Mouse (Mus musculus) hindbrain, embryonic 13.5 days (tissue): ENCODE data around the gene Elovl6. TPM values are rescaled to one million over a fixed set of nuclear protein-coding genes. Genes with fewer than 3 reads are reported as not detected.
A peak's percentile ranks its signal among the peaks of the same experiment; 100 is the strongest.

Source experiments
- ATAC-seq: fragments of 200-750 bp; cut with Nextera tagmentation; 2 replicates; pipeline ENCODE4 v1.8.0; 2017; ENCODE audit warnings: moderate TSS enrichment; ENCODE audit not compliant: low FRiP score
- H3K27ac ChIP-seq: fragments of 300-500 bp; sonication (generic); 2 replicates; pipeline ENCODE4 v1.5.1; 2015; ENCODE audit warnings: inconsistent platforms, mild to moderate bottlenecking, moderate library complexity
- H3K27me3 ChIP-seq: fragments of 300-500 bp; sonication (generic); 2 replicates; pipeline ENCODE4 v1.6.1; 2015; ENCODE audit warnings: mild to moderate bottlenecking, inconsistent platforms
- H3K36me3 ChIP-seq: fragments of 300-500 bp; sonication (generic); 2 replicates; pipeline ENCODE4 v1.6.1; 2015; ENCODE audit warnings: mild to moderate bottlenecking, inconsistent platforms
- H3K4me1 ChIP-seq: fragments of 300-500 bp; sonication (generic); replicated peaks from 2 replicates; pipeline ENCODE4 v1.6.1; 2015; ENCODE audit warnings: inconsistent platforms
- H3K4me2 ChIP-seq: fragments of 300-500 bp; sonication (generic); 2 replicates; pipeline ENCODE4 v1.6.1; 2015; ENCODE audit warnings: inconsistent platforms, mild to moderate bottlenecking, moderate library complexity
- H3K4me3 ChIP-seq: fragments of 300-500 bp; sonication (generic); 2 replicates; pipeline ENCODE4 v1.5.1; 2015; ENCODE audit warnings: mild to moderate bottlenecking, inconsistent platforms
- H3K9ac ChIP-seq: fragments of 300-500 bp; sonication (generic); 2 replicates; pipeline ENCODE4 v1.6.1; 2015; ENCODE audit warnings: mild to moderate bottlenecking, inconsistent platforms
- H3K9me3 ChIP-seq: fragments of 300-500 bp; sonication (generic); 2 replicates; pipeline ENCODE4 v1.6.1; 2016; ENCODE audit warnings: inconsistent platforms
- WGBS: fragments of 180-500 bp; shearing (Covaris S2); methylation state at CpG from one replicate; pipeline ENCODE4 v1.1.7; 2015; 5-methylcytosine and 5-hydroxymethylcytosine counted together
- polyA plus RNA-seq: library from polyadenylated mRNA; unstranded; fragments of >200 nt; fragmentation: Nextera tagmentation; extraction: Ambion mirVana; gene quantifications from 2 replicates; pipeline ENCODE4 v1.2.1, GENCODE M21; 2015

Gene Elovl6
- polyA plus RNA-seq, 1 experiment from 2014 or later = 29.4 TPM

GRCm38 (mm10) chr3:129573609-129574008 is 41.5 kb downstream of the Elovl6 start:
- Histone ChIP-seq H3K9ac (no peak overlapping the region), H3K4me1 (peaks cover 5% of the 10 kb centered on the region), H3K27me3 (no peaks in the 10 kb centered on the region), H3K36me3 (peaks cover 11% of the 10 kb centered on the region), H3K27ac (no peak overlapping the region), H3K9me3 (no peaks in the 10 kb centered on the region), H3K4me2 (no peak overlapping the region), H3K4me3 (no peak overlapping the region)
- 80% methylated on average over 4 of the region's 4 CpGs for WGBS
- no peak for ATAC-seq

GRCm38 (mm10) chr3:129575086-129575485 is 42.9 kb downstream of the Elovl6 start:
- Histone ChIP-seq H3K4me2 (no peak overlapping the region), H3K27me3 (no peaks in the 10 kb centered on the region), H3K4me1 (peaks cover 8% of the 10 kb centered on the region), H3K4me3 (no peak overlapping the region), H3K27ac (no peak overlapping the region), H3K9me3 (no peaks in the 10 kb centered on the region), H3K9ac (no peak overlapping the region), H3K36me3 (peaks cover 11% of the 10 kb centered on the region)
- WGBS = 94% methylated on average over 4 of the region's 4 CpGs
- no peak for ATAC-seq

GRCm38 (mm10) chr3:129576522-129576921 is 44.4 kb downstream of the Elovl6 start:
- H3K4me1 ChIP-seq = peaks cover 8% of the 10 kb centered on the region
- no peaks in the 10 kb centered on the region for H3K27me3 ChIP-seq
- H3K9ac ChIP-seq = no peak overlapping the region
- H3K4me2 ChIP-seq = no peak overlapping the region
- 98% methylated on average over 6 of the region's 6 CpGs for WGBS
- H3K36me3 ChIP-seq = peaks cover 11% of the 10 kb centered on the region
- no peak overlapping the region for H3K4me3 ChIP-seq
- H3K27ac ChIP-seq = no peak overlapping the region
- ATAC-seq = no peak
- no peaks in the 10 kb centered on the region for H3K9me3 ChIP-seq

- Histone ChIP-seq H3K27ac (no peak overlapping the region), H3K4me3 (no peak overlapping the region), H3K4me2 (no peak overlapping the region), H3K36me3 (peaks cover 11% of the 10 kb centered on the region), H3K27me3 (no peaks in the 10 kb centered on the region), H3K9me3 (no peaks in the 10 kb centered on the region), H3K9ac (no peak overlapping the region), H3K4me1 (peaks cover 3% of the 10 kb centered on the region; the same call in 1 of the 2 replicates)
- no peak for ATAC-seq
- 93% methylated on average over 11 of the region's 11 CpGs for WGBS
These were observed 46.8 kb downstream of the Elovl6 start for GRCm38 (mm10) chr3:129578741-129579475.

GRCm38 (mm10) chr3:129581024-129581423 is 48.9 kb downstream of the Elovl6 start:
- Histone ChIP-seq H3K9me3 (no peaks in the 10 kb centered on the region), H3K4me1 (peaks cover 3% of the 10 kb centered on the region; the same call in 1 of the 2 replicates), H3K9ac (no peak overlapping the region), H3K36me3 (peaks cover 8% of the 10 kb centered on the region), H3K4me3 (no peak overlapping the region), H3K4me2 (no peak overlapping the region), H3K27ac (no peak overlapping the region), H3K27me3 (no peaks in the 10 kb centered on the region)
- WGBS = 76% methylated on average over 3 of the region's 3 CpGs
- ATAC-seq = no peak

GRCm38 (mm10) chr3:129582449-129582848 is 50.3 kb downstream of the Elovl6 start:
- Histone ChIP-seq H3K36me3 (no peaks in the 10 kb centered on the region), H3K9me3 (no peaks in the 10 kb centered on the region), H3K27ac (no peak overlapping the region), H3K27me3 (no peaks in the 10 kb centered on the region), H3K9ac (no peak overlapping the region), H3K4me1 (peaks cover 7% of the 10 kb centered on the region; the same call in 1 of the 2 replicates), H3K4me2 (no peak overlapping the region), H3K4me3 (no peak overlapping the region)
- ATAC-seq = no peak
- 76% methylated on average over 4 of the region's 4 CpGs for WGBS

GRCm38 (mm10) chr3:129583290-129583689 is 51.1 kb downstream of the Elovl6 start:
- Histone ChIP-seq H3K4me1 (peaks cover 7% of the 10 kb centered on the region; the same call in 1 of the 2 replicates), H3K27ac (no peak overlapping the region), H3K4me3 (no peak overlapping the region), H3K9me3 (no peaks in the 10 kb centered on the region), H3K36me3 (no peaks in the 10 kb centered on the region), H3K4me2 (no peak overlapping the region), H3K9ac (no peak overlapping the region), H3K27me3 (no peaks in the 10 kb centered on the region)
- ATAC-seq = no peak
- WGBS = 87% methylated on average over 5 of the region's 5 CpGs

- no peak overlapping the region for H3K4me2 ChIP-seq
- H3K36me3 ChIP-seq = no peaks in the 10 kb centered on the region
- WGBS = 93% methylated on average over 8 of the region's 8 CpGs
These were observed 55.8 kb downstream of the Elovl6 start for GRCm38 (mm10) chr3:129587916-129588315.

GRCm38 (mm10) chr3:129588753-129589152 is 56.6 kb downstream of the Elovl6 start:
- no peaks in the 10 kb centered on the region for H3K36me3 ChIP-seq
- no peak overlapping the region for H3K27ac ChIP-seq
- H3K27me3 ChIP-seq = no peaks in the 10 kb centered on the region
- H3K9me3 ChIP-seq = no peaks in the 10 kb centered on the region
- H3K9ac ChIP-seq = no peak overlapping the region
- H3K4me1 ChIP-seq = peaks cover 8% of the 10 kb centered on the region
- WGBS = 89% methylated on average over 3 of the region's 3 CpGs
- no peak overlapping the region for H3K4me2 ChIP-seq
- ATAC-seq = no peak
- H3K4me3 ChIP-seq = no peak overlapping the region

More at GRCm38 (mm10) chr3:129587916-129588315, 55.8 kb downstream of the Elovl6 start:
- Histone ChIP-seq H3K9me3 (no peaks in the 10 kb centered on the region), H3K27ac (no peak overlapping the region), H3K27me3 (no peaks in the 10 kb centered on the region), H3K4me1 (peaks cover 8% of the 10 kb centered on the region), H3K4me3 (no peak overlapping the region), H3K9ac (no peak overlapping the region)
- ATAC-seq = no peak

GRCm38 (mm10) chr3:129589705-129590104 is 57.5 kb downstream of the Elovl6 start:
- H3K27me3 ChIP-seq = no peaks in the 10 kb centered on the region
- no peak overlapping the region for H3K9ac ChIP-seq
- no peaks in the 10 kb centered on the region for H3K9me3 ChIP-seq
- 95% methylated on average over 10 of the region's 10 CpGs for WGBS
- H3K27ac ChIP-seq = no peak overlapping the region
- H3K4me2 ChIP-seq = no peak overlapping the region
- H3K4me3 ChIP-seq = no peak overlapping the region
- peaks cover 8% of the 10 kb centered on the region for H3K4me1 ChIP-seq
- no peaks in the 10 kb centered on the region for H3K36me3 ChIP-seq
- ATAC-seq = no peak

GRCm38 (mm10) chr3:129590548-129591226 is 58.5 kb downstream of the Elovl6 start:
- Histone ChIP-seq H3K9me3 (no peaks in the 10 kb centered on the region), H3K36me3 (no peaks in the 10 kb centered on the region), H3K27me3 (no peaks in the 10 kb centered on the region), H3K4me1 (peaks cover 8% of the 10 kb centered on the region), H3K4me2 (no peak overlapping the region), H3K4me3 (no peak overlapping the region), H3K9ac (no peak overlapping the region), H3K27ac (no peak overlapping the region)
- 0 out of 2 replicates have a peak, but pooled peaks have one; percentile 30 for ATAC-seq
- WGBS = 73% methylated on average over 17 of the region's 17 CpGs

GRCm38 (mm10) chr3:129591251-129591650 is 59.1 kb downstream of the Elovl6 start:
- Histone ChIP-seq H3K4me2 (no peak overlapping the region), H3K27me3 (no peaks in the 10 kb centered on the region), H3K9ac (no peak overlapping the region), H3K36me3 (no peaks in the 10 kb centered on the region), H3K4me3 (no peak overlapping the region), H3K27ac (no peak overlapping the region), H3K4me1 (peaks cover 8% of the 10 kb centered on the region), H3K9me3 (no peaks in the 10 kb centered on the region)
- no peak for ATAC-seq
- WGBS = 69% methylated on average over 9 of the region's 9 CpGs
